Mouse (Mus musculus): Measurements from ENCODE around the gene Itprid1. TPM values are rescaled to one million over a fixed set of nuclear protein-coding genes. Genes with fewer than 3 reads are reported as not detected.
A peak's percentile ranks its signal among the peaks of the same experiment; 100 is the strongest.

Gene Itprid1
- polyA plus RNA-seq, 1 experiment: not detected

- no peaks in the 10 kb centered on the region for H3K36me3 ChIP-seq (ENCODE audit: control insufficient read depth, insufficient read depth, low read length)
- H3K4me1 ChIP-seq (ENCODE audit: control insufficient read depth, insufficient read depth, low read length): no peaks in the 10 kb centered on the region
- no peak overlapping the region for H3K27ac ChIP-seq (ENCODE audit: control insufficient read depth, insufficient read depth, low read depth, low read length)
- H3K4me3 ChIP-seq (ENCODE audit: control insufficient read depth, low read depth, low read length): no peak overlapping the region
- TF ChIP-seq CTCF (IDR thresholded peaks at IDR 0.05; ENCODE audit: control insufficient read depth, insufficient read depth, insufficient replicate concordance, low read depth, low read length) (no peak), POLR2A (IDR thresholded peaks at IDR 0.05; ENCODE audit: control insufficient read depth, low read depth, low read length) (no peak)
- H3K27me3 ChIP-seq (ENCODE audit: control insufficient read depth, insufficient read depth, low read length): no peaks in the 10 kb centered on the region
Measured at GRCm38 (mm10) chr6:55901568-55902328, 65.1 kb downstream of the Itprid1 start.

GRCm38 (mm10) chr6:55902329-55902605 lies 65.6 kb downstream of the Itprid1 start:
- Histone ChIP-seq H3K4me1 (ENCODE audit: control insufficient read depth, insufficient read depth, low read length) (no peaks in the 10 kb centered on the region), H3K36me3 (ENCODE audit: control insufficient read depth, insufficient read depth, low read length) (no peaks in the 10 kb centered on the region), H3K27me3 (ENCODE audit: control insufficient read depth, insufficient read depth, low read length) (no peaks in the 10 kb centered on the region), H3K27ac (ENCODE audit: control insufficient read depth, insufficient read depth, low read depth, low read length) (no peak overlapping the region), H3K4me3 (ENCODE audit: control insufficient read depth, low read depth, low read length) (no peak overlapping the region)
- TF ChIP-seq CTCF (IDR thresholded peaks at IDR 0.05; ENCODE audit: control insufficient read depth, insufficient read depth, insufficient replicate concordance, low read depth, low read length): no peak
- TF ChIP-seq POLR2A (IDR thresholded peaks at IDR 0.05; ENCODE audit: control insufficient read depth, low read depth, low read length): no peak

- no peaks in the 10 kb centered on the region for H3K4me1 ChIP-seq (ENCODE audit: control insufficient read depth, insufficient read depth, low read length)
- H3K4me3 ChIP-seq (ENCODE audit: control insufficient read depth, low read depth, low read length): no peak overlapping the region
- no peaks in the 10 kb centered on the region for H3K27me3 ChIP-seq (ENCODE audit: control insufficient read depth, insufficient read depth, low read length)
- no peak overlapping the region for H3K27ac ChIP-seq (ENCODE audit: control insufficient read depth, insufficient read depth, low read depth, low read length)
- TF ChIP-seq POLR2A (IDR thresholded peaks at IDR 0.05; ENCODE audit: control insufficient read depth, low read depth, low read length) (no peak), CTCF (IDR thresholded peaks at IDR 0.05; ENCODE audit: control insufficient read depth, insufficient read depth, insufficient replicate concordance, low read depth, low read length) (no peak)
- no peaks in the 10 kb centered on the region for H3K36me3 ChIP-seq (ENCODE audit: control insufficient read depth, insufficient read depth, low read length)
Measured at GRCm38 (mm10) chr6:55919206-55919605, 82.5 kb downstream of the Itprid1 start.

- Histone ChIP-seq H3K27ac (ENCODE audit: control insufficient read depth, insufficient read depth, low read depth, low read length) (no peak overlapping the region), H3K27me3 (ENCODE audit: control insufficient read depth, insufficient read depth, low read length) (no peaks in the 10 kb centered on the region), H3K4me3 (ENCODE audit: control insufficient read depth, low read depth, low read length) (no peak overlapping the region), H3K4me1 (ENCODE audit: control insufficient read depth, insufficient read depth, low read length) (no peaks in the 10 kb centered on the region), H3K36me3 (ENCODE audit: control insufficient read depth, insufficient read depth, low read length) (no peaks in the 10 kb centered on the region)
- TF ChIP-seq CTCF (IDR thresholded peaks at IDR 0.05; ENCODE audit: control insufficient read depth, insufficient read depth, insufficient replicate concordance, low read depth, low read length) (no peak), POLR2A (IDR thresholded peaks at IDR 0.05; ENCODE audit: control insufficient read depth, low read depth, low read length) (no peak)
Measured at GRCm38 (mm10) chr6:55920282-55920720, 83.6 kb downstream of the Itprid1 start.

GRCm38 (mm10) chr6:55920866-55921630 lies 84.4 kb downstream of the Itprid1 start:
- Histone ChIP-seq H3K36me3 (ENCODE audit: control insufficient read depth, insufficient read depth, low read length) (no peaks in the 10 kb centered on the region), H3K27ac (ENCODE audit: control insufficient read depth, insufficient read depth, low read depth, low read length) (no peak overlapping the region)
- no peak for TF ChIP-seq POLR2A (IDR thresholded peaks at IDR 0.05; ENCODE audit: control insufficient read depth, low read depth, low read length)

GRCm38 (mm10) chr6:55944709-55945108 lies 108.0 kb downstream of the Itprid1 start:
- no peak for TF ChIP-seq POLR2A (IDR thresholded peaks at IDR 0.05; ENCODE audit: control insufficient read depth, low read depth, low read length)
- no peak for TF ChIP-seq CTCF (IDR thresholded peaks at IDR 0.05; ENCODE audit: control insufficient read depth, insufficient read depth, insufficient replicate concordance, low read depth, low read length)
- no peaks in the 10 kb centered on the region for H3K4me1 ChIP-seq (ENCODE audit: control insufficient read depth, insufficient read depth, low read length)
- H3K4me3 ChIP-seq (ENCODE audit: control insufficient read depth, low read depth, low read length): no peak overlapping the region
- H3K36me3 ChIP-seq (ENCODE audit: control insufficient read depth, insufficient read depth, low read length): no peaks in the 10 kb centered on the region
- H3K27me3 ChIP-seq (ENCODE audit: control insufficient read depth, insufficient read depth, low read length): no peaks in the 10 kb centered on the region
- H3K27ac ChIP-seq (ENCODE audit: control insufficient read depth, insufficient read depth, low read depth, low read length): no peak overlapping the region

More at GRCm38 (mm10) chr6:55920866-55921630, 84.4 kb downstream of the Itprid1 start:
- no peaks in the 10 kb centered on the region for H3K27me3 ChIP-seq (ENCODE audit: control insufficient read depth, insufficient read depth, low read length)
- no peak overlapping the region for H3K4me3 ChIP-seq (ENCODE audit: control insufficient read depth, low read depth, low read length)
- no peaks in the 10 kb centered on the region for H3K4me1 ChIP-seq (ENCODE audit: control insufficient read depth, insufficient read depth, low read length)

GRCm38 (mm10) chr6:55950345-55951110 lies 113.8 kb downstream of the Itprid1 start:
- TF ChIP-seq POLR2A (IDR thresholded peaks at IDR 0.05; ENCODE audit: control insufficient read depth, low read depth, low read length) (no peak), CTCF (IDR thresholded peaks at IDR 0.05; ENCODE audit: control insufficient read depth, insufficient read depth, insufficient replicate concordance, low read depth, low read length) (peak; percentile 48; the same call in 1 of the 2 replicates)
- H3K27me3 ChIP-seq (ENCODE audit: control insufficient read depth, insufficient read depth, low read length): no peaks in the 10 kb centered on the region
- H3K4me3 ChIP-seq (ENCODE audit: control insufficient read depth, low read depth, low read length): no peak overlapping the region
- H3K4me1 ChIP-seq (ENCODE audit: control insufficient read depth, insufficient read depth, low read length): no peaks in the 10 kb centered on the region; the same call in 1 of the 2 replicates
- no peaks in the 10 kb centered on the region for H3K36me3 ChIP-seq (ENCODE audit: control insufficient read depth, insufficient read depth, low read length)
- no peak overlapping the region for H3K27ac ChIP-seq (ENCODE audit: control insufficient read depth, insufficient read depth, low read depth, low read length)
